Mouse (Mus musculus) spleen, adult 2 months (tissue): ENCODE measurements around the gene Cit.

Experiments used
- CTCF ChIP-seq: fragments of 200-500 bp; IDR thresholded peaks from 2 replicates; pipeline ENCODE4 v1.5.1; 2011; ENCODE audit warnings: mild to moderate bottlenecking, inconsistent platforms; ENCODE audit not compliant: insufficient read depth, insufficient read length, insufficient replicate concordance; ENCODE audit errors: extremely low read depth
- POLR2A ChIP-seq: fragments of 200-500 bp; IDR thresholded peaks from 2 replicates; pipeline ENCODE4 v1.6.1; 2011; ENCODE audit warnings: low read depth, low read length, inconsistent platforms

GRCm38 (mm10) chr5:115954084-115954483 is 109.0 kb downstream of the Cit start:
- TF ChIP-seq CTCF, result no peak
- TF ChIP-seq POLR2A, result no peak
